12 mouse cellular contexts compared by ENCODE assay signal in the genomic region with DNA sequence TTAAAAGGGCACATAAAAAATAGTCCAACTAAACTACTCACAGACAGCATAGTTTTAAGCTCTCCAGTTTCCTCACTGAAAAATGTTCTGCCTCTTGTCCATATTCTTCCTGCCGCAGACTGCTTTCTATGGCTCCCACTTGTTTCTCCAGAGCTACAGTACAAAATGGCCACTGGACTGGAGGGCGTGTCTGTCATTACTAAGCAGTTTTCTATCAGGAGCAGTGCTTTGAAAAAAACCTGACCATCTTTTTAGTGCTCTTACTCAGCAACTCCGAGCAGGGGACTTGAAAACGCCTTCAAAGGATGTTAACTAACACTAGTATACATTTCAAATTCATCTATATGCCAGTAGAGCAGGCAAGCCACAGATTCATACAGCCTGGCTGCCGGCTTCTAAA. TPM values are rescaled to one million over a fixed set of nuclear protein-coding genes. Genes with fewer than 3 reads are reported as not detected.
A peak's percentile ranks its signal among the peaks of the same experiment; 100 is the strongest.
DNase-seq lines count a peak whose midpoint lies in the region; ATAC-seq and TF ChIP-seq lines count a peak whose summit lies in the region.
"Had no signal": no experiment of that assay in that cellular context is flagged by ENCODE, and none has a peak within 500 bp of the region (broad histone marks: within the 10 kb centered on the region; RNA-seq: fewer than 3 reads in every experiment).

No protein-coding gene starts in this region.

- H3K36me3 ChIP-seq in heart, embryonic 12.5 days, result peaks cover 16% of the 10 kb centered on the region; the same call in 1 of the 2 replicates
- no peaks in the 10 kb centered on the region for H3K36me3 ChIP-seq in liver, embryonic 14.5 days (replicated peaks; ENCODE audit: control insufficient read depth, insufficient read depth, low read depth)
- peaks cover 7% of the 10 kb centered on the region for H3K36me3 ChIP-seq in hindbrain, embryonic 10.5 days
- H3K36me3 ChIP-seq in forebrain, embryonic 10.5 days (replicated peaks), result peaks cover 15% of the 10 kb centered on the region
- H3K36me3 ChIP-seq: embryonic facial prominence, embryonic 15.5 days had no signal

- 72% methylated on average over 5 of the region's 5 CpGs for WGBS in heart, embryonic 12.5 days
- WGBS in liver, embryonic 14.5 days (ENCODE audit: insufficient replicate concordance), result 32% methylated on average over 5 of the region's 5 CpGs
- 89% methylated on average over 5 of the region's 5 CpGs for WGBS in hindbrain, embryonic 10.5 days
- 86% methylated on average over 5 of the region's 5 CpGs for WGBS in forebrain, embryonic 10.5 days

- H3K9ac ChIP-seq in heart, embryonic 12.5 days, result no peak overlapping the region
- H3K9ac ChIP-seq in liver, embryonic 14.5 days (replicated peaks), result no peak overlapping the region
- H3K9ac ChIP-seq: embryonic facial prominence, embryonic 15.5 days; hindbrain, embryonic 14.5 days had no signal

- H3K27me3 ChIP-seq in heart, embryonic 12.5 days (replicated peaks), result no peaks in the 10 kb centered on the region
- H3K27me3 ChIP-seq in liver, embryonic 14.5 days (ENCODE audit: control insufficient read depth, insufficient read depth, low read length), result no peaks in the 10 kb centered on the region
- no peaks in the 10 kb centered on the region for H3K27me3 ChIP-seq in hindbrain, embryonic 10.5 days (ENCODE audit: insufficient read depth, poor library complexity, severe bottlenecking)
- H3K27me3 ChIP-seq in forebrain, embryonic 10.5 days (ENCODE audit: poor library complexity, severe bottlenecking), result no peaks in the 10 kb centered on the region
- H3K27me3 ChIP-seq: embryonic facial prominence, embryonic 15.5 days had no signal

- no peak overlapping the region for H3K4me3 ChIP-seq in heart, embryonic 12.5 days
- no peak overlapping the region for H3K4me3 ChIP-seq in liver, embryonic 14.5 days (ENCODE audit: insufficient read depth in 1 of 2, low read depth in 2 of 2, low read length in 2 of 2)
- H3K4me3 ChIP-seq in hindbrain, embryonic 10.5 days, result no peak overlapping the region
- no peak overlapping the region for H3K4me3 ChIP-seq in forebrain, embryonic 10.5 days
- H3K4me3 ChIP-seq: embryonic facial prominence, embryonic 15.5 days had no signal

- H3K4me1 ChIP-seq in heart, embryonic 12.5 days (replicated peaks), result 0 out of 2 replicates have a peak, but pooled peaks cover 3% of the 10 kb centered on the region
- H3K4me1 ChIP-seq in liver, embryonic 14.5 days (replicated peaks; ENCODE audit: control insufficient read depth in 2 of 2, insufficient read depth in 2 of 2, low read length in 1 of 2), result peaks cover 6 to 24% of the 10 kb centered on the region in 2 experiments
- H3K4me1 ChIP-seq in hindbrain, embryonic 10.5 days (replicated peaks), result no peaks in the 10 kb centered on the region
- H3K4me1 ChIP-seq in forebrain, embryonic 10.5 days, result no peaks in the 10 kb centered on the region

- no peak for TF ChIP-seq CTCF in liver, embryonic 14.5 days (IDR thresholded peaks at IDR 0.05; ENCODE audit: low read depth)

- peak; percentile 51; the same call in 1 of the 2 replicates for TF ChIP-seq EP300 in liver, embryonic 14.5 days (IDR thresholded peaks at IDR 0.05; ENCODE audit: low read depth)

- DNase-seq in heart, postnatal 25 days (ENCODE audit: low spot score), result no peak
- DNase-seq in CD4-positive helper T cell, adult 2 months (ENCODE audit: low read depth, low spot score), result peak; percentile 27
- peak; percentile 76 for DNase-seq in c-Kit-negative CD71-positive TER-119-positive erythroid progenitor cells, embryonic 14.5 days (ENCODE audit: low read depth, low spot score)
- DNase-seq in liver, embryonic 14.5 days (ENCODE audit: low read depth in 3 of 3, low spot score in 3 of 3), result peak; percentile 63 to 82 (median 67)
- no peak for DNase-seq in hindbrain, embryonic 10.5 days (ENCODE audit: low spot score)
- DNase-seq in left cerebral cortex, postnatal 4 days, result no peak
- DNase-seq in forebrain, embryonic 10.5 days (ENCODE audit: extremely low spot score, low spot score), result no peak
- DNase-seq: B cell, adult 2 months; cerebellum, adult 8-10 months had no signal

- H3K9me3 ChIP-seq in heart, embryonic 12.5 days (replicated peaks), result no peaks in the 10 kb centered on the region
- H3K9me3 ChIP-seq in liver, embryonic 14.5 days (ENCODE audit: control insufficient read depth, low read length), result no peaks in the 10 kb centered on the region
- no peaks in the 10 kb centered on the region for H3K9me3 ChIP-seq in hindbrain, embryonic 10.5 days
- H3K9me3 ChIP-seq in forebrain, embryonic 10.5 days, result no peaks in the 10 kb centered on the region
- H3K9me3 ChIP-seq: embryonic facial prominence, embryonic 15.5 days had no signal

- intact Hi-C loops in heart, postnatal 25 days (cut with DNase I), result no loop called here
- intact Hi-C loops in left cerebral cortex, postnatal 4 days (cut with DNase I), result no loop called here

- ATAC-seq in heart, embryonic 12.5 days (ENCODE audit: insufficient number of reproducible peaks, low FRiP score), result peak; percentile 83; the same call in 1 of the 2 replicates
- peak; percentile 87 for ATAC-seq in liver, embryonic 14.5 days (ENCODE audit: insufficient read depth)

- no peak overlapping the region for H3K27ac ChIP-seq in heart, embryonic 12.5 days (ENCODE audit: poor library complexity, severe bottlenecking)
- H3K27ac ChIP-seq in liver, embryonic 14.5 days, result peak overlapping the region; percentile 58
- H3K27ac ChIP-seq in hindbrain, embryonic 10.5 days, result no peak overlapping the region
- no peak overlapping the region for H3K27ac ChIP-seq in forebrain, embryonic 10.5 days
- H3K27ac ChIP-seq: embryonic facial prominence, embryonic 15.5 days; hindbrain, embryonic 14.5 days had no signal

- H3K4me2 ChIP-seq in heart, embryonic 12.5 days, result no peak overlapping the region
- H3K4me2 ChIP-seq in liver, embryonic 14.5 days (ENCODE audit: low read depth), result peak overlapping the region; percentile 53
- H3K4me2 ChIP-seq: embryonic facial prominence, embryonic 15.5 days; hindbrain, embryonic 14.5 days had no signal

RNA-seq across cellular contexts. Expression of gene Vezt, which starts 15.0 kb away (rescaled TPM):
- polyA plus RNA-seq in heart, embryonic 12.5 days (2016; fragmentation: Nextera tagmentation; extraction: Ambion mirVana), result 29.4 and 30.5 TPM in 2 replicates
- total RNA-seq in heart, postnatal 25 days (2021), result 10 to 100 TPM; 38.1 to 40.4 TPM
- 4.9 and 6.6 TPM in 2 replicates for polyA plus RNA-seq in liver, embryonic 14.5 days (2012; rRNA removed)
- polyA plus RNA-seq in liver, embryonic 14.5 days (2014; fragmentation: Nextera tagmentation; extraction: Ambion mirVana), result 12.7 and 14.6 TPM in 2 replicates
- polyA plus RNA-seq in hindbrain, embryonic 10.5 days (2016; fragmentation: Nextera tagmentation; extraction: Ambion mirVana), result 30.6 and 35.6 TPM in 2 replicates
- total RNA-seq in left cerebral cortex, postnatal 4 days (2021), result 100 to 1,000 TPM in 1 of 2 experiments, 10 to 100 TPM in 1; 96.2 to 106 TPM
- polyA plus RNA-seq in forebrain, embryonic 10.5 days (2016; fragmentation: Nextera tagmentation; extraction: Ambion mirVana), result 28.1 and 28.9 TPM in 2 replicates

RNA-seq across cellular contexts. Expression of gene Fgd6, which starts 15.2 kb away (rescaled TPM):
- polyA plus RNA-seq in heart, embryonic 12.5 days (2016; fragmentation: Nextera tagmentation; extraction: Ambion mirVana), result 3.7 and 4.0 TPM in 2 replicates
- total RNA-seq in heart, postnatal 25 days (2021), result 1 to 10 TPM; 5.6 to 6.3 TPM
- polyA plus RNA-seq in liver, embryonic 14.5 days (2012; rRNA removed), result 2.5 and 2.9 TPM in 2 replicates
- polyA plus RNA-seq in liver, embryonic 14.5 days (2014; fragmentation: Nextera tagmentation; extraction: Ambion mirVana), result 2.4 and 2.9 TPM in 2 replicates
- polyA plus RNA-seq in hindbrain, embryonic 10.5 days (2016; fragmentation: Nextera tagmentation; extraction: Ambion mirVana), result 4.2 and 4.7 TPM in 2 replicates
- total RNA-seq in left cerebral cortex, postnatal 4 days (2021), result 1 to 10 TPM; 5.5 to 5.8 TPM
- polyA plus RNA-seq in forebrain, embryonic 10.5 days (2016; fragmentation: Nextera tagmentation; extraction: Ambion mirVana), result 3.5 and 3.6 TPM in 2 replicates

Comparison
In these comparisons a context has a peak if more than half of its experiments do, and no peak if none do; other contexts are left out.
1. DNase-seq: peak in CD4-positive helper T cell, adult 2 months (single experiment), c-Kit-negative CD71-positive TER-119-positive erythroid progenitor cells, embryonic 14.5 days (single experiment) and liver, embryonic 14.5 days (3 of 3); none in heart, postnatal 25 days (single experiment), hindbrain, embryonic 10.5 days (single experiment), left cerebral cortex, postnatal 4 days (single experiment) and forebrain, embryonic 10.5 days (single experiment).